Mouse (Mus musculus): ENCODE data around the gene Abca1.

The Abca1 gene

GRCm38 (mm10) chr4:53159767-53160166 lies at the start of gene Abca1:
TSS of gene Abca1 (minus strand) at chr4:53159895.
- peak; percentile 89 for DNase-seq (ENCODE audit: low spot score)

- no peak for DNase-seq (ENCODE audit: low spot score)
These were observed 44.8 kb upstream of the Abca1 start for GRCm38 (mm10) chr4:53204482-53204881.

GRCm38 (mm10) chr4:53203595-53204400 lies 44.1 kb upstream of the Abca1 start:
- DNase-seq (ENCODE audit: low spot score) = no peak

GRCm38 (mm10) chr4:53200276-53200675 lies 40.6 kb upstream of the Abca1 start:
- no peak for DNase-seq (ENCODE audit: low spot score)

GRCm38 (mm10) chr4:53197842-53198241 lies 38.1 kb upstream of the Abca1 start:
- peak; percentile 52 for DNase-seq (ENCODE audit: low spot score)

GRCm38 (mm10) chr4:53196058-53196771 lies 36.5 kb upstream of the Abca1 start:
- peak; percentile 89 for DNase-seq (ENCODE audit: low spot score)

- no peak for DNase-seq (ENCODE audit: low spot score)
These were observed 27.4 kb upstream of the Abca1 start for GRCm38 (mm10) chr4:53187071-53187470.

- DNase-seq (ENCODE audit: low spot score) = no peak
These were observed 26.9 kb upstream of the Abca1 start for GRCm38 (mm10) chr4:53186573-53186972.

GRCm38 (mm10) chr4:53186141-53186540 lies 26.4 kb upstream of the Abca1 start:
- DNase-seq (ENCODE audit: low spot score) = no peak

GRCm38 (mm10) chr4:53181479-53181878 lies 21.8 kb upstream of the Abca1 start:
- DNase-seq (ENCODE audit: low spot score) = no peak

GRCm38 (mm10) chr4:53179308-53179820 lies 19.7 kb upstream of the Abca1 start:
- DNase-seq (ENCODE audit: low spot score) = no peak

- no peak for DNase-seq (ENCODE audit: low spot score)
These were observed 18.8 kb upstream of the Abca1 start for GRCm38 (mm10) chr4:53178489-53178888.

GRCm38 (mm10) chr4:53177696-53178095 lies 18.0 kb upstream of the Abca1 start:
- DNase-seq (ENCODE audit: low spot score) = no peak

- no peak for DNase-seq (ENCODE audit: low spot score)
These were observed 15.2 kb upstream of the Abca1 start for GRCm38 (mm10) chr4:53174906-53175305.

- DNase-seq (ENCODE audit: low spot score) = no peak
These were observed 10.7 kb upstream of the Abca1 start for GRCm38 (mm10) chr4:53170403-53170802.

- DNase-seq (ENCODE audit: low spot score) = no peak
These were observed 5.5 kb upstream of the Abca1 start for GRCm38 (mm10) chr4:53165231-53165630.

- peak; percentile 16 for DNase-seq (ENCODE audit: low spot score)
These were observed 519 bp downstream of the Abca1 start for GRCm38 (mm10) chr4:53159176-53159575.

GRCm38 (mm10) chr4:53158634-53159033 lies 1.1 kb downstream of the Abca1 start:
- peak; percentile 79 for DNase-seq (ENCODE audit: low spot score)

GRCm38 (mm10) chr4:53155471-53155870 lies 4.2 kb downstream of the Abca1 start:
- DNase-seq (ENCODE audit: low spot score) = no peak

GRCm38 (mm10) chr4:53153711-53154110 lies 6.0 kb downstream of the Abca1 start:
- DNase-seq (ENCODE audit: low spot score) = no peak

GRCm38 (mm10) chr4:53153061-53153460 lies 6.6 kb downstream of the Abca1 start:
- DNase-seq (ENCODE audit: low spot score) = no peak

GRCm38 (mm10) chr4:53152655-53153054 lies 7.0 kb downstream of the Abca1 start:
- no peak for DNase-seq (ENCODE audit: low spot score)

- DNase-seq (ENCODE audit: low spot score) = no peak
These were observed 9.2 kb downstream of the Abca1 start for GRCm38 (mm10) chr4:53150516-53150915.

Measured in testis, postnatal 14 days (tissue).